Mouse (Mus musculus) gastrocnemius, adult 18-20 months (tissue): Measurements from ENCODE around the gene Akain1. TPM values are rescaled to one million over a fixed set of nuclear protein-coding genes. Genes with fewer than 3 reads are reported as not detected.
A peak's percentile ranks its signal among the peaks of the same experiment; 100 is the strongest.

Experiments
- DNase-seq: peaks from one replicate; pipeline ENCODE4 v3.0.0; 2021; ENCODE audit warnings: low spot score
- long read RNA-seq, 2 experiments: library from polyadenylated mRNA; stranded (forward); transcript quantifications; one replicate each; pipeline ENCODE4 v2.0.0; 2021
- total RNA-seq, 2 experiments: library from RNA; stranded (reverse); gene quantifications; 2 replicates each; pipeline ENCODE4 v1.2.3; 2021

Akain1 gene
- total RNA-seq, result not detected
- long read RNA-seq, experiment 1, result 0 reads
- long read RNA-seq, experiment 2, result 0 reads

DNA sequence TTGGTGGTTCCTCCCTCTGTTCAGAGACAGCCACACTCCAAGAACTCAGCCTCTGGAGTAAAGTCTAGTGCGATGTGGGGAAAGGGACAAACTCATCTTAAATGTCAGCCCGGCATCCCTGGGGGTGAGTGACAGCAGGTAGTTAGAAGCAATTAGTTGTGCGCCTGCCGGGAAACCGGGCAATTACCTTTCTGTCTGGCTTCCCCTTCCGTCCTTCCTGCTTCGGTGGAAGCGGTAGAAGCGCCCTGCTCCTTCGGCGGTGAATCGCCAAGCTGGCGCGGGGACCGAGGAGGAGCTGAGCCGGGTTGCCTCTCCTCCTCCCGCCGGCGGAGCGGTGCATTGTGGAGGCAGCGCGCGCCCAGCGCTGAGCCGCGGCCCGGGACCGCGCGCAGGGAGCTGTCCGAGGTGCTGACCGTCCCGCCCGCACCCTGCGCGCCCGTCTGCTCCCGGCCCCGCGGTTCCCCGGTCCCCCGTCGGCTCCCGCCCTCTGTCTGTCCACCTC is at the start of gene Akain1:
Akain1 (plus strand) TSS at position 337 of the 502 bp plus-strand sequence.
- peak; percentile 30 for DNase-seq

DNA sequence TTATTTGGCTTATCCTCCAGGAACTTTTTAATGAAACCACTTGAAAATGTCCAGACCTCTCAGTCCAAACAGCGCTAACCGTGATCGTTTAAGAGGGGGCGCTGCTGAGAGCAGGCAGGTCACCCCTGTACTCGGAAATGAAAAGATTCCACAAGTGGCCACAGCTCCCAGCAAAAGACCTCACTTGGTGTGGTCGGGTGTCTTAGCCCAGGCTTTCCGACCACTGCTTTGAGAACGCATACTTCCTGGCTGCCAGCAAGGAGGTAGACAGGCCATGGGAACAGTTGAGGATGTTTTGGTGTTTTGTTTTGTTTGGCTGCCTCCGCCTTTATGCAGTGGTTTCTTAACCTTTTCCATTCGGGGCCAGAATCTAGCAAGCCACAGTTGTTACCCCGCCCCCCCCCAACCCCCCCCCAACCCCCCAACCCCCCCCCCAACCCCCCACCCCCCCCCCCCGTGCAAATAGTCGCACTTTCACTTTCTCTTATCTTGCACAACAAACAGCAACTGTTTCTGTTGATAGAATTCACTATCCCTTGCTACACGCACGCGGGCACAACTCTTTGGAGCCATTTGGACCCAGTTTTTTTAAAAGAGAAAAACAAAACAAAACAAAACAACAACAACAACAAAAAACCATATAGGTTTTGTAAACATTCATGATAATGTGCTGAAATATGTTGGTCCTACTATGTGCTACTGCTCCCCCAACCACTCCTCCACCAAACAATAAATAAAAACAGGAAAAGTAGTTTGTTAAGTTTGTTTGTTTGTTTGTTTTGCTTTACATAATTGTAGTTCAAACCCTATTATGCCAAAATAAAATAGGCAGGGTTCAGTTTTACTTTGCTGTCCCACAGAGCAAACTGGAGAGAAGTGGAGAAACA is 42.7 kb upstream of the Akain1 start:
- peak; percentile 33 for DNase-seq

DNA sequence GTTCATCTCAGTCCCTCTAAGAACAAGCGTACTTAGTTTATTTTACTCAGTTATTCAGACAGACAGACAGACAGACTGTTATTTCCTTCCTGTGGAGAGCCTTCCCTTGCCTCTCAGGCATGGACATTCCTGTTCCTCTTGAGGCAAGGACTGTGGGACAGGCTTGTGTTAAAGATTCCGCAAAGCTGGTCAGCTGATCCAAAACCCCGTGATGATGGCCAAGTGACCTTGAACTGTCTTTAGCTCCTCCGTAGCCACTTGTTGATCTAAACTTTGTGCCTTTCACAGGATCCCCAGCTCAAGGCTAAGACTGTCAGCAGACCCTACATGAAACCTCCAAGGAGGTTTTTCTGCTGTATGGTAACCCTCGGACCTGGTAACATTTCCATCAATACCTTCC is 42.0 kb upstream of the Akain1 start:
- DNase-seq, result no peak

DNA sequence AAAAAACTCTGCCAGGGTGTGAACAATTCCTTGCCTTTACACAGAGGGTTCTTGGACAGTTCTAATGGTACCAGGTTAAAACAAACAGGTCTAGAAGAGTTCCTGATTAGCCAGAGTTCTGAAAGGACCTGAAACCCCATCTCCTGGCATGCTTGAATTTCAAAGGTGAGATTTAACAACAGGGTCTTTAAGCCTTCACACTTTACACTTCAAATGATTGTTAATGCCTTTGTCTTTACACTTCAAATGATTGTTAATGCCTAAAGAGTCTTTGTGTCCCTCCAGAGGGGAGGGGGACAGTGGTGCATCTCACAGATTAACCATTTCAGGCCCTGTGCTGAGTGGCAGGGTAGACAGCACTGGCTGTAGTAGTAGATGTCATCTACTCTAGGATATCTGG is 41.0 kb upstream of the Akain1 start:
- no peak for DNase-seq

DNA sequence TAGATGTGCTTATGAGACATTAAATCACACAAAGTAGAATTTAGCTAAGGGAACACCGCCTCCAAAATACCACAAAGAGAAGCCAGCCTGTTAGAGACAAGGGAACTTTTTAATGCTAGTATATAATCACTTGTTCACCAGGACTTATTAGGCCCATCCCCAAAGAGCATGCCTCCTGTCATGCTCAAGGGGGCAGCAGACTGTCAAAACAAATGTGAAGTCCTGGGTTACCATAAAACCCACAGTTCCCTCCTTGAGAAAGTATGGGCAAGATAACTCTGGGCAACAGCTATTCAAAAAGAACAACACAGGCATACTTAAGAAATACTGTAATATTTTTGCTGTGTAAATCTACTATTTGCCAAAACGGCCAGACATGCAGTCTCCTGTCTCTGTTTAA is 38.0 kb upstream of the Akain1 start:
- DNase-seq, result no peak

DNA sequence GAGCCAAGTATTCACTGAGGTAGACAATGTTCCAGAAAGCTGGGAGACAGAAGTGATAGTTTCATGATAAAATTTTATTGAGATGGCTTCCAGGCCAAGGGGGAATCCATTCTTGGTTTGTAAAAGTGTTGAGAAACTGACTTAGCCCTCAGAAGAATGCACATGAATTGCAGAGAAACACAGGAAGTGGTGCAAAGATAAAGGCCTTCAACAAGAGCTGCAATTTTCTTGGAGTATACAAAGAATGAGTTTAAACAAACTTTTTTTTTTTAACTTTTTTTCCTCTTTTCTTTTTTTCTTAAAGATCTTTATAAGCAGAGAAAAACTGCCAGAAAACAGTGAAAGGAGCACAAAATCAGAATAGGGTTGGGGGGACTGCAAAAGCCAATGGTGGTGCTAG is 23.0 kb upstream of the Akain1 start:
- DNase-seq, result no peak

DNA sequence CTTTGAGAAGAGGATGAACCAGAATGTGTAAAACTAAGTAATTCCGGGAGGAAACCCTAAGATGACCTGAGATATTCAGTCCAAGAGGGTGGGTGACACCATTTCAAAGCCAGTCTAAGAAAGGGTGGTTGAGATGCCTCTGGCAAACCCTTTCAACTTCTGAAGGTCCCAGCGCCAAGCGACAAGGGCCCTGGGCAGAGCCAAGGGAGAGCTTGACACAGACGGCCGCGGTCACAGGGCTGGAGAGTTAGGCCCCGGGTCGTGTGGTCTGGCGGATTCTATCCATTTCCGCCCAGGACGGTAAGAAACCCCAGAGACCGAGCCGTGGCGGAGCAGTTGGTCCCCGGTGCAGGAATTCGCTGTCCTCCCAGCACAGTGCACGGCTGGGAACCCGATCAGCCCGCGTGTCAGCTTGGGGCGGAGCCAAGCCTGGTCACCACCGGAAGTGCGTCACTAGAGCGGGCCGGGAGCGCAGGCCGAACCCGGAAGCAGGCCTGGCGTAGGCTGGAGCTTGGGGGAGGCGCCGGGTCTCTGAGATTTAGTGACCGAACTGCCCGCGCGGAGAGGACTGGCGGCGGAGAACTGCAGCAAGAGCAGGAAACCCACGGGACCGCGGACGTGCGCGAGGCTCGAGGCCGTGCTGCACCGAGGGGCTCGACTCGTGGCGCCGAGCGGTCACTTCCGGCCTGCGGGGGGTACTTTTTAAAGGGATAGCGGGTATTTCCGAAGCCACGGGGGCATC is 22.0 kb upstream of the Akain1 start:
- DNase-seq, result peak; percentile 97

DNA sequence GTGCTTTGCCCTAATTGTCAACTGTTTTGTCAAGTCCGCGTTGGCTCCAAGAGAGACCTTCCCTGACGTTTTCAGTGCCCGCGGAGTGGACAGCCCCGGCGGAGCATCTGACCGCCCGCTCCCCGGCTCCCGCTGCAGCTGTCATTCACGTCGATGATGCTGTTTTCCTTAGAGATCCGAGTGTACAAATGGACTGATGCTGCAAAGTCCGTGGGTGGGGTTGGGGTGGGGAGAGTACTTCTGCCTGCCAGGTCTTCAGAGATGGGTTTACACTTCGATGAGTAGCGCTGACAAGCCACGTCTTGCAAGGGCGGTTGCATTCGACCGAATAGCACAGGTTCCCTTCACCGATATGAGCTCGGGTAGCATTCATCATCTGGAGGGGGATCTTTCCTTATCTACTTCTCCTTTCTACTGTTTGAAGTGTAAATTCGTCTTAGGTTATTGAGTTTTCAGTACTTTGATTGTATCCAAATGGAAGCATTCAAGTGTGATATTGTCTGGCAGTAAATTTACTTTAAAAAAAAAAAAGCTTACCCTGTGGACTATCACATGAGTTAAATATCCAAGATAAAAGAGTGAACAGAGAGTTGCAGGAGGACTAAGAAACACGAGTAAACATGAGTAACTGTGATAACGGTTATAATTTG is 21.3 kb upstream of the Akain1 start:
- no peak for DNase-seq

DNA sequence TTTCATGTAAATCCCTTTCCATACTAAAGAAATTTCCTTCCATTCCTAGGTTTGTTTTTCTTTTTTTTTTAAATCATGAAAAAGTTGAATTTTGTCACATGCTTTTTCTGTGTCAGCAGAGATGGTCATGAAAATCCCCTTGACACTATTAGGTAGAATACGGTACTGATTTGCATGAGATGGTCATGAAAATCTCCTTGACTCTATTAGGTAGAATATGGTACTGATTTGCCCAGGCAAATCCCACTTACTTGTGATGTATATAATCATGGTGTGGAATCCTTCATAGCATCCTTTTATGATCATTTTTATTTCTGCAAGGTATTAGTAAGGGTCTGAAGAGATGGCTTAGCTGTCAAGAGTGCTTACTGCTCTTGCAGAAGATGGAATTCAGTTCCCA is 17.5 kb upstream of the Akain1 start:
- no peak for DNase-seq

DNA sequence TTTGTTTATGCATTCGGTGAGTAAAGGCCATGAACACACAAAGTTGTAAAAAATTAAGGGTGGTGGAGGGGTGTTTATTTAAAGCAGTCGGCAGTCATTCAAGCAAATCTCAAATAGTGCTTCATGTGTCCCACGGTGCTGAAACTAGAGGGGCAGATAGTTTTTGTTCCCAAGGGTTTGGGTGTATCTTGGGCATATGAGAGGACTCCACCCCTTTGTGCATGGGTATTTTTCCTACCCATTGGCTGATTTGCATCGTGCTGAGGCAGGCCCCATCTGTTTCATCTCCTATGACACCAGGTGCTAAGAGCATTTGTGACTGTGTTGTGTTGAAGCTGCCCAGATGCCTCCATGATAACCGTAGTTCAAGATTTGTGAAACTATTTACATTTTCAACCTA is 1.3 kb upstream of the Akain1 start:
- no peak for DNase-seq

DNA sequence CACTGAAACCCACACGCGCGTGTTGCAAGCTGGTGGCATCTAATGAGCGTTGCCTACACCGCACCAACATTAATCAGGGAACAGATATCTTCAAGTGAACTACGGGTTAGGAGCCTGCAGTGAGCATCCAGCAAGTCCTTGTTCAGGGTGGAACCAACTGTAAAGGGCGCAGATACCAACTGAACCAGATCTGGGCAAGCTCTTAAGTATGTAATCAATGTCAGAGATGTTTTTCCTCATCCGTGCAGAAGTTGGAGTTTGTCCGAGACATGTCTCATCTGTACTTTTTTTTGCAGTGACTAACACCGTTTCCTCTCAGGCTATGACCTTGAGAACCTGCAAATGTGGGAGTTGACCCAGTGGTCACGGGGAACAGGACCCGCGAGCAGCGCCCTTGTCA is 640 bp upstream of the Akain1 start:
- no peak for DNase-seq

DNA sequence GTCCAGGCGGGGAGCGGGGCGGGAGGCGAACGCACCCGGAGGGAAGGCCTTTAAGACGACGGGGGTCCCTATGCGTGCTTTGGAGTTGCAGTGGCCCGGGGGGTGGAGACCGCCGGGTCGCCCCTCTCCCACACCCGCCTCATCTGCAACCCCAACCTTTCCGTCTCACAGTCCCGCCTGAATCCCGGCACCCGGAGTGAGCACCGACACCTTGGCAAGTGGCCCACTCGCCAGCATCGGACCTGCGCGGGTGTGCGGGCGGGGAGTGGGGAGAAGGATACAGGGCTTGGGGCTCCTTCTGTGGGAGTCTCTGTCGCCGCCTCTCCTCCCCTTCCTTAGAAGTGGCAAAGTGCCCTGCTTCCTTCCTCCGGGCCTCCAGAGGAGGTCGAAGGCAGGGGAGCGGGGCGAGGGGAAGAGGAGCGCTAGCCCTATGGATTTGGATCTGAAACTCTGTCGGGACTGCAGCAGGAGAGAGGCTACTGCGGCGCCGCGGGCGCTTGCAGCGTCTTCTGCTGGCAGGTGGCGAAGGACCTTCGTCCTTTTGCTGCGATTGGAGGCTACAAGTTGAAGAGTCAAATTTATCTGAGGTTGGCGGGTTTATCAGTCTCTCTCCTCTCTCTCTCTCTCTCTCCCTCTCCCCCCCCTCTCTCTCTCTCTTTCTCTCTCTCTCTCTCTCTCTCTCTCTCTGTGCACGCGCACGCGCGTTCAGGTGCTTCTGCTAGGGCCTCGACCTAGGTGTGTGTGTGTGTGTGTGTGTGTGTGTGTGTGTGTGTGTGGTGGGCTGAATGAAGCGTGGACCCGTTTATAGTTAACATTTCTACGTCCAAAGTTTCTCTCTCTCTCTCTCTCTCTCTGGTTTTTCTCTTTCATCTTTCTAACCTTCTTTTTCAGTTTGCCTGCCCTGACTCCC is 700 bp downstream of the Akain1 start:
- no peak for DNase-seq

DNA sequence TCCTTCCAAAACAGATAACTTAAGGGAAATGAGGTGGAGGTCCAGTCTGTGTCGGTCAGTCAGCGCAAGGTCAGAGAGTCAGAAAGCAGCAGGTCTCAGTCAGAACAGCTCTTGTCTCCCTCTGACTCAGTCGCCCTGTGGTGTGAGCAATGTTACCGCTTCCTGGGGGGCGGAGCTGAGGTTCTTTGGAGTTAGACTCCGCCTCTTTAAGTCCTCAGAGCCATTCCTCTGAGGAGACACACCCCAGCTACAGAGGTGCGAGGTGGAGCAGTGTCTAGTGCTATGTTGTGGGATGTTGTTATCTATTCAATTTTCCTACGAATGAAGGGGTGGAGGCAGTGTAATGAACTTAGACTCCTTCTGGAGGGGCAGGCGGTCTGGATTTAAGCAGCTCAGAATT is 1.9 kb downstream of the Akain1 start:
- DNase-seq, result no peak

DNA sequence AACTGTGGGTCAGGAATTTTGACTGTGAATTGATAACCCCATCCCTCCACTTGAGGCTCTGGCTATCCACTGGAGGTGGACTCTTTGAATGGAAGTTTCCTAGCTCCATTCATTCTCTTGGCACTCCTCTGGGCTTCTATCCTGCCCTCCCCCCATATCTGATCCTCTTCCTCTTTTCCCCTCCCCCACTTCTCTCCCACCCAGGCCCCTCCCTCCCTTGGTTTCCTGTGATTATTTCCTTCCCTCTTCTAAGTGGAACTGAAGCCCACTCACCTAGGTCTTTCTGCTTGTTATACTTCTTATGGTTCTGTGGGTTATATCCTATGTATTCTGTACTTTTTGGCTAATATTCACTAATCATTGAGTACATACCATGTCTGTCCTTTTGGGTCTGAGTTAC is 9.6 kb downstream of the Akain1 start:
- no peak for DNase-seq

DNA sequence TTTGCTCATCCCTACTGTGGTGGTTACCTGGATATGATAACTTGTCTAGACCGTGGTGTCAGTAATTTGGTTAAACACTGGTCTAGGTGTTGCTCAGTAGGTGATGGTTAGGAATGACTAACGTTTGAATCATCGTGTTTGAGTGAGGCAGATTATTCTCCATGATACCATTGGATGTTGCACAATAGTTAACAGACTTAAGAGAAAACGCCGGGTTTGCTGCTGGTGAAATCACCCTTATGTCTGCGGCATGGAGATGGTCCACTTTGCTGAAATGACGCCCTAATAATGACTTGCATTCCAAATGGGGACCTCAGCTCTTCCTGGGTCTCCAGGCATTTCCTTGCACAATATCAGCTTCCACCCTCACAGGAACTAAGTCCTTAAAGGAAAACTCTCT is 22.6 kb downstream of the Akain1 start:
- DNase-seq, result no peak

DNA sequence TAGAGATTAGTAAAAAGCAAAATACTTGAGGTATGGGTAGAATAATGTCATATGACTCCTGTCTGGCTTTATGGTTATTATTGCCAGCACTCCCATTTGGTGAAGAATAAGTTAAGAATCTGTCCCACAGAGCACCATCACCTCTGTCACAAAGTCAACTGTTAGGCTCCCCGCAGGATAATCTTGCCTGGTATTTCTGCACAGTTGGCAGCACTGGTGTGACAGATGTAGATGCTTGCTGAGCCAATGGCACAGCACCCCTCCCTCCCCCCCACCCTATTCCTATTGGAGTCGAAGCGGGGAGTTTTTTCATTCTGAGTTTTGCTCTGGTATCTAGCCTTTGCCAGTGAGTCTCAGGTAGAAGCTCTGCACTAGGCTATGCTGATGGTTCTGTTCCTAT is 23.9 kb downstream of the Akain1 start:
- no peak for DNase-seq

DNA sequence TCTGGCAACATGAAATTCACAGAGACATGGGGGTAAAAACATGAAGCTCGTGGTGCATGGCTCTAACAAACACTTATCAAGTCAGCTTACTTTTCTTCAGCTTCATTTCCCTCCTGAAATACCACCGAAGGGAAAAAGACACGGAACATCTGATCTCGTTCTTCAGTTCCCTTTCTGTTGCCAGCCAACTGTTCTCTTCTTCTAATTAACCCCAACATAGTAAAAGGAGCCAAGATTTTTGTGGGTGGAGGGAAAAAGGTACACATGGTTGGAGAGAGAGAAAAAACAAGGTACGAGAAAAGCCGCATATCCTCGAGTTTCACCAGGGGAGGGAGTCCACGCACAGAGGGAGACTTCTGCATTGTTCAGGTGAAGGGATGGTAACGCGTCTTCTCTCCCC is 32.0 kb downstream of the Akain1 start:
- DNase-seq, result no peak

DNA sequence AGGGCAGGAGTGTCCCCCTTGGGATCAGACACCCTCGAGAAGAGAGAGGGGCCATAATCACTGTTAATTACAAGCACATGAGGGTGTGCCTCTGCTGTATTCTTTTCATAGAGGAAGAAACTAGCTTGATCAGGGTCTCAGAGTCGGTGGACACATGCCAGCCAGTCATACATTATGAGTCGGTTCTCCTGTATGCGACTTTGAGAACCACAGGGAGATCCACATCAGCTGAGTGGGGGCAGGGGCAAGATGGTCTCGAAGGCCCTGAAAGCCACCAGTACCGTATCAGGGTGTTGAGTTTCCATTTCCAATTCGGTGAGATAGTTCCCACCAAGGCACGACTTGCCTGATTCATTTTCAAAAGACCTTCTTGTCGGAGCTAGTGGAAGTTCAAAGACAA is 33.3 kb downstream of the Akain1 start:
- DNase-seq, result no peak

DNA sequence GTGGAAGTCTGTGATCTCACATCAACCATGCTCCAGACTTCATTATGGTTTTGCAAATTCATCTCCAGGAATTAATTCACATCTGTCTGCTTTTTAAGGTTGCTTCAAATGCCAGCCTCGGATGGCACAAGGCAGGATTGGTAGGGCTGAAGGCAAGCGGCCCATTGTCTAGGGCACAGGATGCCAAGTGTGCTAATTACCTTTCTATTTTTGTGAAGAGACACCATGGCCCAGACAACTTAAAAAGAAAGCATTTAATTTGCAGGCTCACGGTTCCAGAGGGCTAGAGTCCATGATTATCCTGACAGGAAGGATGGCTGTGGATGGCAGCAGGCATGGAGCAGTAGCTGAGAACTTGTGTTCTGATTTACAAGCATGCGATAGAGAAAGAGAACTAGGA is 35.0 kb downstream of the Akain1 start:
- no peak for DNase-seq

DNA sequence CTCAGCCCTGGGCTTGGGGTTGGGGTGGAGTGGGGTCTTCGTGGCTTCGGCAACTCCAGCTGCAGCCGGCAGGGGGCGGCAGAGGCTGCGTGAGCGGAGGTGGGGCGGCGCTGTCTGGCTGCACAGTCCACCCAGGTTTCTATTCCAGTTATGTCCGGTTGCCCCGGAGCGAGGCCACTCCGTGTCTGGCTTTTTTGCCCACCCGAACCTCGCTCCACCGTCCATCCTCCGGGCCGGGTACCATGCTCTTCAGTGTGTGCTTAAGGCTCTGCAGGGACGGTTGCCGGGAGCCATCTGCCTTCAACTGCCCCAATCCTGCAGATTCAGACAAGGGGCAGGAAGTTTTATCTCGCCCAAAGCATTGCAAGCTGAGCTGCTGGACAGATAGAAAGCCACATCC is 36.3 kb downstream of the Akain1 start:
- DNase-seq, result peak; percentile 24

DNA sequence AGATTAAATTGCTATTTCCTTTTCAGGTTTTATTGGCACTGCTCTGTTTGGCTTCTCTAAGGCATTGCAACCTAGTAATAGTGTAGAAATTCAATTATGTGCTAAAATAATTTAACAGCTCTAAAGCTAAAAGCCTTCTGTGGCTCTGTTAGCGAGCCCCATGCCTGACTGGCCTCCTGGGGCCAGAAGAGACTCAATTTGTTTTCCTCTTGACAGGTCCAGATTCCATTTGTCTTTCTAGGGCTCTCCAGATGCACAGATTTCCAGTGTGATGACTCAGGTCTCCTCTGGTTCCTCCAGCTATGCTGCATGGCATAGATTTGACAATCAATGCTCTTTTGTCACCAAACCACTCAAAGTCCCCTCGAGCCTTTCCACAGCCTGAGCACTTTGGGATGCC is 38.4 kb downstream of the Akain1 start:
- no peak for DNase-seq
